Mouse (Mus musculus): Measurements from ENCODE around the gene Rpl5. TPM values are rescaled to one million over a fixed set of nuclear protein-coding genes. Genes with fewer than 3 reads are reported as not detected.
"Not testable (repeated sequence)": the region's sequence is repeated elsewhere in the genome, so short reads cannot be mapped to it uniquely, and the experiment has no call there.

The Rpl5 gene
- polyA plus RNA-seq, 1 experiment from 2014 or later: 84.2 TPM

DNA sequence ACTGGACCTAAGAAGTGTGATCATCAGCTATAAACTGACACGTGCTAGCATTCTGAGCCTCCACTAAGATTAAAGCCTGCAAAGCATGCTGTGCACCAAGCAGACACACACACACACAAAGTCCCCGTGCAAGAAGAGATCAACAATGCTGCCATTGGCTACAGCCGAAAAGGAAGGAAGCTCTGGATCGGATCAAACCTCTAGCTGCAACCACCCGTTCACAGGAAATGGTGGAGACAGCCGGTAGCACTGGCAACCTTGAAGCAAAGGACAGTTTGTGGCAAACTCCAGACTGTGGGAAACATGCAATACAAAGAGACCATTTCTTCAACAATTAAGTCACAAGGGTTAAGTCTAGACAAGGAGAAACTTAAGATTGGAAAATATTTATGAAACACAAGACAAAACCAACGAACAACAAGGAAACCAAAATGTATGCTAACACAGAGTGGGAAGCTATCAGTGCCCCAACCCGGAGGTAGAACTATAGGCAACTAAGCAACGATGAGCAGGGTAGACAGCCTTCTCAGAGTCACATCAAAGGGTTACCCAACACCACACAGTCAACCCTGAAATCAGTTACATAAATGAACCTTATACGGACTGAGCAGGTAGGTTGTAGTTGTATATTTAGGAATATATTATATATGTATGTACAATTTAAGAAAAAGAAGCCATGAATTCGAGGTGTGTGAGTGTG is 26.4 kb downstream of the Rpl5 start:
- 70% methylated on average over 11 of the region's 11 CpGs for WGBS
- Histone ChIP-seq H3K4me2 (ENCODE audit: low read depth, low read length) (no peak overlapping the region), H3K27ac (replicated peaks; ENCODE audit: low read depth, low read length) (no peak overlapping the region), H3K9ac (replicated peaks; ENCODE audit: low read length) (no peak overlapping the region), H3K27me3 (ENCODE audit: control insufficient read depth, insufficient read depth, low read length) (no peaks in the 10 kb centered on the region), H3K9me3 (replicated peaks; ENCODE audit: control insufficient read depth, low read length) (no peaks in the 10 kb centered on the region), H3K4me1 (ENCODE audit: control insufficient read depth, insufficient read depth, low read length) (no peaks in the 10 kb centered on the region), H3K4me3 (ENCODE audit: low read depth, low read length) (no peak overlapping the region), H3K36me3 (replicated peaks; ENCODE audit: control insufficient read depth, insufficient read depth, low read depth, low read length) (no peaks in the 10 kb centered on the region)
- ATAC-seq (replicated peaks; ENCODE audit: insufficient number of reproducible peaks, low FRiP score, low TSS enrichment, low read depth) (no peak), DNase-seq (ENCODE audit: low spot score) (no peak)

DNA sequence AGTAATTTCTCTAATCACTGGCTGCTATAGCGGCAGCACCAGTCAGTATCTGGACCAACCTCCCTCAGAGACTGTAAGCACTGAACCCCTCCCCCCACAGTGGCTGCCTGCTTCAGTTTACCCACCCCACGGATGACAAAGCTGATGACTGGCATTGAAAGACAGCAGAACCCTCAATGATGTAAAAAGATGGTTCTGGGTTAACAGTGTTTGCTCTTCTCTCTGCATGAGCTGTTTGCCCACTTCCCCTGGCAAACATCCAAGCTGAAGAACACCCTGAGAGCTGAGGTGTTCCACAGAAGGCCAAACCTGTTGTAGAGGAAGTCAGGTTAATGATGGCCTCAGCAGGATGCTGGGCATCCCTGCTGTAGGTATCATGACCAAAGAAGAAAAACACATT is 32.3 kb downstream of the Rpl5 start:
- no peaks in the 10 kb centered on the region for H3K36me3 ChIP-seq (replicated peaks; ENCODE audit: control insufficient read depth, insufficient read depth, low read depth, low read length)
- no peaks in the 10 kb centered on the region for H3K27me3 ChIP-seq (ENCODE audit: control insufficient read depth, insufficient read depth, low read length)
- ATAC-seq (replicated peaks; ENCODE audit: insufficient number of reproducible peaks, low FRiP score, low TSS enrichment, low read depth) (no peak), DNase-seq (ENCODE audit: low spot score) (no peak)
- H3K4me1 ChIP-seq (ENCODE audit: control insufficient read depth, insufficient read depth, low read length): no peaks in the 10 kb centered on the region; the same call in 1 of the 2 replicates
- no peaks in the 10 kb centered on the region for H3K9me3 ChIP-seq (replicated peaks; ENCODE audit: control insufficient read depth, low read length)
- no peak overlapping the region for H3K4me2 ChIP-seq (ENCODE audit: low read depth, low read length)
- H3K9ac ChIP-seq (replicated peaks; ENCODE audit: low read length): no peak overlapping the region
- H3K27ac ChIP-seq (replicated peaks; ENCODE audit: low read depth, low read length): no peak overlapping the region
- no peak overlapping the region for H3K4me3 ChIP-seq (ENCODE audit: low read depth, low read length)
- WGBS: 48% methylated on average over 2 of the region's 2 CpGs

DNA sequence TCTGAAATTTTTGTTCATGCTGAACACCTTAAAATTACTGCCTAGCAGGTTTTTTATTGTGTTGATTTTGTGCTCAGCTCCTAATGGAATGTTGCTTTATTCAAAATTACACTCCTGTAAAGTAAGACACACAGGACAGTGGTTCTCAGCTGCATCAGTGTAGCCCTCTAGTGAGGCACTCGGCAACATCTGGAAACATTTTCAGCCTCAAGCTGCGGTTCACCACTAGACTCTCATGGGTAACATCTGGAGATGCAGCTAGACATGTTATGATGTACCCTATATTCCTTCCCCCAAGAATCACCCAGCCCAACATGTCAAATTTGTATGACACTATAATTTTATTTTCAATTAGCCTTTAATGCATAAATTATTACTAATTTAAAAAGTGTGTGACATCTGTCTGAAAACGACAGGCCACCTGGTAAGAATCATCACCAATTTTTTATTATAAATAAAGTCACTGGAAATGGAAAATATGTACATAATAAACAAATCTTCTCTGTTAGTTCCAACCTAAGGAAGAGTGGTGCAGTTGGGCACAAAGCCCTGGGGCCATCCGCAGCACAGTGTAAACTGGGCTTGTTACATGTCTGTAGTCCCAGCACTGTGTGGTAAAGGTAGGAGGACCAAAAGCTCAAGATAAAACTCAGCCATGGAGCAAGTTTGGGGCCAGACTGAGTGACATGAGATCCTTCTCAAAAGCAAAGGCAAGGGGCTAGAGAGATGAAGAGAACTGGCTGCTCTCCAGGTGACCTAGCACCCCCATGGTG is 33.1 kb downstream of the Rpl5 start:
- Histone ChIP-seq H3K36me3 (replicated peaks; ENCODE audit: control insufficient read depth, insufficient read depth, low read depth, low read length) (no peaks in the 10 kb centered on the region), H3K4me3 (ENCODE audit: low read depth, low read length) (no peak overlapping the region), H3K9ac (replicated peaks; ENCODE audit: low read length) (no peak overlapping the region), H3K4me2 (ENCODE audit: low read depth, low read length) (no peak overlapping the region), H3K27me3 (ENCODE audit: control insufficient read depth, insufficient read depth, low read length) (no peaks in the 10 kb centered on the region), H3K9me3 (replicated peaks; ENCODE audit: control insufficient read depth, low read length) (no peaks in the 10 kb centered on the region), H3K27ac (replicated peaks; ENCODE audit: low read depth, low read length) (no peak overlapping the region), H3K4me1 (ENCODE audit: control insufficient read depth, insufficient read depth, low read length) (no peaks in the 10 kb centered on the region; the same call in 1 of the 2 replicates)
- DNase-seq (ENCODE audit: low spot score) (peak; percentile 79), ATAC-seq (replicated peaks; ENCODE audit: insufficient number of reproducible peaks, low FRiP score, low TSS enrichment, low read depth) (peak; percentile 75; the same call in 1 of the 2 replicates)
- 61% methylated on average over 4 of the region's 4 CpGs for WGBS

DNA sequence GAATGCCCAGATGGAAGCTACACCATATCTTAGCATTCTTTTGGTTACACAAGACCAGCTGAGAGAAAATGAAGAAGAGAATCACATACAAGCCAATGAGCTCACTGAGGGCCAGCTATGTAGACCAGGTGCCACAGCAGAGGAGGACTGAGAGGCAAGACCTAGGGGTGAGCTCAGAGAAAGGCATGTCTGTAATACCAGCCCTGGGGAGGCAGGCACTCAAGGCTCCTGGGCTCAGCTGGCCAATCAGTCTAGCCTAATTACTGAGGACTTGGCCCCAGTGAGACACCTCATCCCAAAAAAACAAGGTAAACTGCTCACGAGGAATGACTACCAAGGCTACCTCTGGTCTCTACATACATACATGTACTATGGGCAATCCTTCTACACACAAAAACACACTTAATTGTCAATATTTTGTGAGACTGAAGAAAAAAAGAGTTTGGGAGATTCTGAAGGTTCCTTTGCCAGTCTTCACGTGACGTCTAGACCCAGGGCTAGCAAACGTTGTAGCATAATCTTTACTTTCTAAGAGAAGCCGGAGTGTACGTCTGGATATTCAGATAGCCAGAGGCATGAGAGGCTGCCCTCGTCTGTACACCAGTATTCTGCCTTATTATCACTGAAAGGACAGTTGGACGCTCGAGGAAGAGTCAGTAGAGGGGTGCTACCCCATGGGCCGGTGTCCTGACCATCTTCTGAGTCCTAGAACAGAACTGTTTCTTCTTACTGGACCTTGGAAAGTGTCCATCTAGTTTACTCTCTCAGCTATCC is 34.7 kb downstream of the Rpl5 start:
- no peak overlapping the region for H3K9ac ChIP-seq (replicated peaks; ENCODE audit: low read length)
- no peaks in the 10 kb centered on the region for H3K9me3 ChIP-seq (replicated peaks; ENCODE audit: control insufficient read depth, low read length)
- no peaks in the 10 kb centered on the region; the same call in 1 of the 2 replicates for H3K4me1 ChIP-seq (ENCODE audit: control insufficient read depth, insufficient read depth, low read length)
- H3K27me3 ChIP-seq (ENCODE audit: control insufficient read depth, insufficient read depth, low read length): no peaks in the 10 kb centered on the region
- no peak for ATAC-seq (replicated peaks; ENCODE audit: insufficient number of reproducible peaks, low FRiP score, low TSS enrichment, low read depth)
- no peak overlapping the region for H3K27ac ChIP-seq (replicated peaks; ENCODE audit: low read depth, low read length)
- H3K36me3 ChIP-seq (replicated peaks; ENCODE audit: control insufficient read depth, insufficient read depth, low read depth, low read length): no peaks in the 10 kb centered on the region
- no peak for DNase-seq (ENCODE audit: low spot score)
- 84% methylated on average over 10 of the region's 10 CpGs for WGBS
- no peak overlapping the region for H3K4me3 ChIP-seq (ENCODE audit: low read depth, low read length)
- no peak overlapping the region for H3K4me2 ChIP-seq (ENCODE audit: low read depth, low read length)

DNA sequence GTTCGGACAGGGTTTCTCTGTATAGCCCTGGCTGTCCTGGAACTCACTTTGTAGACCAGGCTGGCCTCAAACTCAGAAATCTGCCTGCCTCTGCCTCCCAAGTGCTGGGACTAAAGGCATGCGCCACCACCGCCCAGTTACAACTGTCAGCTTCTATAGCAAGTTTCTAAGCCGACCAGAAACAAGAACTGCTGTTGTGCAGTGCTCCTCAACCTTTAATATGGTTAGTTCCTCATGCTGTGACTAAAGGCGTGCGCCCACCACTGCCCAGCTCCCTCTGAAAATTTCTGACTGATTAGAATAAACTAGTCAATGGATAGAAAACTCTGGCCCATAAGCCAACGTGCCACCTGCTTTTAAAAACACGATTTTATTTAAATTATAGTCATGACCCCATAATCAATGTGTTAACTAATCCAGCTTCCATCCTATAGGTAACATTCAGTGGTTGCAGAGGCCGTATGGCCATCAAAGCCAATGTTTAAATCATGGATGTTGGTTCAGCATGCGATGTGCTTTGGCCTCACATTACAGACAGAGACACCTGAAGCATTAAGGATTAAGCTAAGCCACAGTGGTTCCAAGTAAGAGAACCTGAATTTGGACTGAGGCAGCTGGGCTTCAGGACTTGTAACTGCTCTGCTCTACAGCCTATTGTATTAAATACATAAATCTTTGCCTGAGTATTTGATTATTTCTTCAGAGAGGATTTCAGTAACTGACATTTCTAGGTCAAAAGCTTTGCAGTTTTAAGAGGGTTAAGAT is 36.5 kb downstream of the Rpl5 start:
- Histone ChIP-seq H3K9me3 (replicated peaks; ENCODE audit: control insufficient read depth, low read length) (no peaks in the 10 kb centered on the region), H3K4me1 (ENCODE audit: control insufficient read depth, insufficient read depth, low read length) (no peaks in the 10 kb centered on the region; the same call in 1 of the 2 replicates), H3K9ac (replicated peaks; ENCODE audit: low read length) (no peak overlapping the region), H3K27ac (replicated peaks; ENCODE audit: low read depth, low read length) (no peak overlapping the region), H3K4me2 (ENCODE audit: low read depth, low read length) (no peak overlapping the region), H3K27me3 (ENCODE audit: control insufficient read depth, insufficient read depth, low read length) (no peaks in the 10 kb centered on the region), H3K36me3 (replicated peaks; ENCODE audit: control insufficient read depth, insufficient read depth, low read depth, low read length) (no peaks in the 10 kb centered on the region), H3K4me3 (ENCODE audit: low read depth, low read length) (no peak overlapping the region)
- ATAC-seq (replicated peaks; ENCODE audit: insufficient number of reproducible peaks, low FRiP score, low TSS enrichment, low read depth) (no peak), DNase-seq (ENCODE audit: low spot score) (no peak)
- 88% methylated on average over 10 of the region's 10 CpGs for WGBS

DNA sequence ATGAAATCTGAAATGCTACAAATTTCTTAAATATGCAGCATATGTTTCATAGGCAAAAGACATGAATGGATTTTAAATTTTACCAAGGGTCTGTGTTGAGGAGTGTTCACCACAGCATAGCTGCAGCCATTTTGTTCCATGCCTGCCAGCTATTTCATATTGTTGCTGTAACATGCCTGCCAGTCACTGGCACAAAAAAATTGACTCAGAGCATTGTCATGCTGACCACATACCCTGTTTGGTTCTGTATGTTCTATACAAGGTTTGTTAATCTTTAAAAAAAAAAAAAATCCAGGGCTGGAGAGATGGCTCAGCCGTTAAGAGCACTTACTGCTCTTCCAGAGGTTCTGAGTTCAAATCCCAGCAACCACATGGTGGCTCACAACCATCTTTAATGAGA is 38.2 kb downstream of the Rpl5 start:
- H3K9ac ChIP-seq (replicated peaks; ENCODE audit: low read length); H3K4me3 ChIP-seq (ENCODE audit: low read depth, low read length); H3K27ac ChIP-seq (replicated peaks; ENCODE audit: low read depth, low read length); H3K36me3 ChIP-seq (replicated peaks; ENCODE audit: control insufficient read depth, insufficient read depth, low read depth, low read length); ATAC-seq (replicated peaks; ENCODE audit: insufficient number of reproducible peaks, low FRiP score, low TSS enrichment, low read depth); H3K9me3 ChIP-seq (replicated peaks; ENCODE audit: control insufficient read depth, low read length); DNase-seq (ENCODE audit: low spot score); H3K4me1 ChIP-seq (ENCODE audit: control insufficient read depth, insufficient read depth, low read length); H3K27me3 ChIP-seq (ENCODE audit: control insufficient read depth, insufficient read depth, low read length); H3K4me2 ChIP-seq (ENCODE audit: low read depth, low read length): not testable (repeated sequence)
- WGBS: 76% methylated on average over 1 of the region's 1 CpGs

DNA sequence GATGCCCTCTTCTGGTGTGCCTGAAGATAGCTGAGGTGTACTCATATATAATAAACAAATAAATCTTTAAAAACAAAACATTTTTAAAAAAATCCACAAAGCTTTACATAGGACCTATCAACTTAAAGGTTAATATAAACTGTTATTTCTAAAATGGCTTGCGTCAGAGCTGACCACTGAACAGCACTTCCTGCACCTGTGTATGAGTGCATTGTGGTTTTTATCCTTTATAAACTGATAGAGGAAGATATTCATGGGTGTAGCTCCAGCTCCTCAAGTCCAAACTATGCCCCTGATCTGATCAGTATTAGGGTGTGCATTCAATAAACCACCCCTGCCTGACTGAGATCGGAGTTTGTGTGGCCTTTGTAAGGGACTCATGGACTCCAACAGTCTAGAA is 38.6 kb downstream of the Rpl5 start:
- Histone ChIP-seq H3K27ac (replicated peaks; ENCODE audit: low read depth, low read length) (no peak overlapping the region), H3K4me1 (ENCODE audit: control insufficient read depth, insufficient read depth, low read length) (no peaks in the 10 kb centered on the region), H3K27me3 (ENCODE audit: control insufficient read depth, insufficient read depth, low read length) (no peaks in the 10 kb centered on the region), H3K4me3 (ENCODE audit: low read depth, low read length) (no peak overlapping the region), H3K9me3 (replicated peaks; ENCODE audit: control insufficient read depth, low read length) (no peaks in the 10 kb centered on the region), H3K4me2 (ENCODE audit: low read depth, low read length) (no peak overlapping the region), H3K9ac (replicated peaks; ENCODE audit: low read length) (no peak overlapping the region), H3K36me3 (replicated peaks; ENCODE audit: control insufficient read depth, insufficient read depth, low read depth, low read length) (no peaks in the 10 kb centered on the region)
- 96% methylated on average over 2 of the region's 2 CpGs for WGBS
- ATAC-seq (replicated peaks; ENCODE audit: insufficient number of reproducible peaks, low FRiP score, low TSS enrichment, low read depth) (no peak), DNase-seq (ENCODE audit: low spot score) (no peak)

Measured in embryonic facial prominence, embryonic 11.5 days (tissue).